Comparison of ENCODE assay signal across 8 mouse cellular contexts in the genomic region with DNA sequence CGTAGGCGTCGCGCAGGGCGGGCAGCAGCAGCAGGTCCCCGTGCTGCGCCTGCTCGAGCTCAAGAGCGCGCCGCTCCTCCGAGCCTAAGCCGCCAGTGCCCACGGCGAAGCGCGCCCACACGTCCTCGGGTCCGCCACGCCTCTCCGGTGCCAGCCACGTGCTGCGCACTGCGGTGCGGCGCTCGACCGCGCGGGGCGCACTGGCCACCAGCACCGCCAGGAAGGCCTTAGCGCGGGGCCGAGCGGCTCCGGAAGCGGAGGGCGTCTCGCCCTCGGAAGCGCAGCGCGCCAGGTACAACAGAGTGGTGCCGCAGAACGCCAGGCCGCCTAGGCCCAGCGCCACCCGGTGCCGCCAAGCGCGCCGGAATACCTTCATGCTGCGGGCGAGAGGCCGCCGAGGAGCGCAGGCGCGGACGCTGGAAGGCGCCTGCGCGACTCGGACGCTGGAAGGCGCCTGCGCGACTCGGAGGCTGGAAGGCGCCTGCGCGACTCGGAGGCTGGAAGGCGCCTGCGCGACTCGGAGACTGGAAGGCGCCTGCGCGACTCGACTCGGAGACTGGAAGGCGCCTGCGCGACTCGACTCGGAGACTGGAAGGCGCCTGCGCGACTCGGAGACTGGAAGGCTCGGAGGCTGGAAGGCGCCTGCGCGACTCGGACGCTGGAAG. TPM values are rescaled to one million over a fixed set of nuclear protein-coding genes. Genes with fewer than 3 reads are reported as not detected.
DNase-seq lines count a peak whose midpoint lies in the region; ATAC-seq and TF ChIP-seq lines count a peak whose summit lies in the region.

B3galt6 (minus strand) TSS at position 409 of the 665 bp plus-strand sequence.
Sdf4 (plus strand) TSS at position 632 of the 665 bp plus-strand sequence.

- H3K4me1 ChIP-seq in forebrain, embryonic 13.5 days, result peaks cover 29% of the 10 kb centered on the region
- H3K4me1 ChIP-seq in hindbrain, embryonic 12.5 days, result peaks cover 22% of the 10 kb centered on the region
- peaks cover 15% of the 10 kb centered on the region; the same call in 1 of the 2 replicates for H3K4me1 ChIP-seq in lung, postnatal 0 days (ENCODE audit: insufficient read depth, low read depth, low read length)

- H3K9ac ChIP-seq in forebrain, embryonic 13.5 days, result peak within 1 kb of the TSS; percentile 82
- H3K9ac ChIP-seq in hindbrain, embryonic 12.5 days, result peak within 1 kb of the TSS; percentile 81
- peak within 1 kb of the TSS; percentile 80 for H3K9ac ChIP-seq in lung, postnatal 0 days (replicated peaks; ENCODE audit: low read depth)

- H3K27me3 ChIP-seq in forebrain, embryonic 13.5 days, result no peaks in the 10 kb centered on the region
- no peaks in the 10 kb centered on the region for H3K27me3 ChIP-seq in hindbrain, embryonic 12.5 days
- no peaks in the 10 kb centered on the region for H3K27me3 ChIP-seq in lung, postnatal 0 days (replicated peaks; ENCODE audit: insufficient read depth, low read length)

- TF ChIP-seq EP300 in lung, postnatal 0 days (IDR thresholded peaks at IDR 0.05), result no peak

- peak; percentile 89 for ATAC-seq in forebrain, embryonic 13.5 days
- peak; percentile 89 for ATAC-seq in hindbrain, embryonic 12.5 days (ENCODE audit: low FRiP score)
- peak; percentile 91 for ATAC-seq in lung, postnatal 0 days

- H3K27ac ChIP-seq in forebrain, embryonic 13.5 days, result peak within 1 kb of the TSS; percentile 94
- H3K27ac ChIP-seq in hindbrain, embryonic 12.5 days, result peak within 1 kb of the TSS; percentile 95
- H3K27ac ChIP-seq in lung, postnatal 0 days (ENCODE audit: low read length), result peak within 1 kb of the TSS; percentile 94

- H3K4me2 ChIP-seq in forebrain, embryonic 13.5 days, result peak within 1 kb of the TSS; percentile 99
- H3K4me2 ChIP-seq in hindbrain, embryonic 12.5 days (replicated peaks), result peak within 1 kb of the TSS; percentile 96
- peak within 1 kb of the TSS; percentile 96 for H3K4me2 ChIP-seq in lung, postnatal 0 days (replicated peaks; ENCODE audit: low read depth, low read length)

- H3K9me3 ChIP-seq in forebrain, embryonic 13.5 days (replicated peaks), result no peaks in the 10 kb centered on the region
- H3K9me3 ChIP-seq in hindbrain, embryonic 12.5 days (replicated peaks), result no peaks in the 10 kb centered on the region
- H3K9me3 ChIP-seq in lung, postnatal 0 days (ENCODE audit: low read length), result no peaks in the 10 kb centered on the region

- DNase-seq in ES-CJ7 (ENCODE audit: low read depth, low spot score), result peak; percentile 80
- peak; percentile 89 for DNase-seq in c-Kit-negative CD71-positive TER-119-positive erythroid progenitor cells, embryonic 14.5 days (ENCODE audit: low read depth, low spot score)
- DNase-seq in layer of hippocampus, postnatal 10 days (ENCODE audit: low spot score in 2 of 2), result peak; percentile 87 to 92
- peak; percentile 95 for DNase-seq in lung, postnatal 0 days (ENCODE audit: low spot score)
- peak; percentile 72 for DNase-seq in ovary, postnatal 10 days (ENCODE audit: low spot score)
- peak; percentile 88 for DNase-seq in thymus, postnatal 14 days

- H3K4me3 ChIP-seq in forebrain, embryonic 13.5 days, result peak within 1 kb of the TSS; percentile 72
- H3K4me3 ChIP-seq in hindbrain, embryonic 12.5 days, result peak within 1 kb of the TSS; percentile 62
- peak within 1 kb of the TSS; percentile 93 for H3K4me3 ChIP-seq in lung, postnatal 0 days (ENCODE audit: low read depth, low read length)

- H3K36me3 ChIP-seq in forebrain, embryonic 13.5 days (ENCODE audit: poor library complexity, severe bottlenecking), result peaks cover 24% of the 10 kb centered on the region
- peaks cover 8% of the 10 kb centered on the region for H3K36me3 ChIP-seq in hindbrain, embryonic 12.5 days
- H3K36me3 ChIP-seq in lung, postnatal 0 days (ENCODE audit: insufficient read depth, low read length), result peaks cover 3% of the 10 kb centered on the region; the same call in 1 of the 2 replicates

- peak; percentile 91 for TF ChIP-seq CTCF in lung, postnatal 0 days (IDR thresholded peaks at IDR 0.05)

- WGBS in forebrain, embryonic 13.5 days, result under 1% methylated on average over 86 of the region's 99 CpGs
- under 1% methylated on average over 99 of the region's 99 CpGs for WGBS in hindbrain, embryonic 12.5 days
- WGBS in lung, postnatal 0 days, result 2% methylated on average over 91 of the region's 99 CpGs

RNA-seq across cellular contexts. Expression of gene B3galt6, which starts in this region (rescaled TPM):
- 21.0 and 21.8 TPM in 2 replicates for polyA plus RNA-seq in forebrain, embryonic 13.5 days (2015; fragmentation: Nextera tagmentation; extraction: Ambion mirVana)
- 19.5 and 20.4 TPM in 2 replicates for polyA plus RNA-seq in hindbrain, embryonic 12.5 days (2016; fragmentation: Nextera tagmentation; extraction: Ambion mirVana)
- total RNA-seq in layer of hippocampus, postnatal 10 days (2021), result 10 to 100 TPM; 10.6 to 11.6 TPM
- polyA plus RNA-seq in lung, postnatal 0 days (2015; fragmentation: Nextera tagmentation; extraction: Ambion mirVana), result 6.8 TPM in 2 replicates

RNA-seq across cellular contexts. Expression of gene Sdf4, which starts in this region (rescaled TPM):
- 113 and 118 TPM in 2 replicates for polyA plus RNA-seq in forebrain, embryonic 13.5 days (2015; fragmentation: Nextera tagmentation; extraction: Ambion mirVana)
- 129 and 130 TPM in 2 replicates for polyA plus RNA-seq in hindbrain, embryonic 12.5 days (2016; fragmentation: Nextera tagmentation; extraction: Ambion mirVana)
- 100 to 1,000 TPM; 128 to 136 TPM for total RNA-seq in layer of hippocampus, postnatal 10 days (2021)
- 155 and 166 TPM in 2 replicates for polyA plus RNA-seq in lung, postnatal 0 days (2015; fragmentation: Nextera tagmentation; extraction: Ambion mirVana)

Comparison
In these comparisons a context has a peak if more than half of its experiments do, and no peak if none do; other contexts are left out.
1. Peak in every context shown above with its lines: DNase-seq, ATAC-seq, H3K4me3 ChIP-seq and H3K27ac ChIP-seq.